Mouse (Mus musculus) stomach, embryonic 15.5 days (tissue): ENCODE data around the gene Syt16. TPM values are rescaled to one million over a fixed set of nuclear protein-coding genes. Genes with fewer than 3 reads are reported as not detected.
A peak's percentile ranks its signal among the peaks of the same experiment; 100 is the strongest.

Source experiments
- ATAC-seq: fragments of 200-750 bp; cut with Nextera tagmentation; 2 replicates; pipeline ENCODE4 v1.8.0; 2017; ENCODE audit warnings: low read depth, moderate number of reproducible peaks, moderate TSS enrichment; ENCODE audit not compliant: insufficient read depth, low FRiP score
- H3K27ac ChIP-seq: fragments of 300-500 bp; sonication (generic); 2 replicates; pipeline ENCODE4 v1.5.1; 2015; ENCODE audit warnings: mild to moderate bottlenecking, inconsistent platforms
- H3K27me3 ChIP-seq: fragments of 300-500 bp; sonication (generic); replicated peaks from 2 replicates; pipeline ENCODE4 v1.6.1; 2015; ENCODE audit warnings: inconsistent platforms
- H3K36me3 ChIP-seq: fragments of 300-500 bp; sonication (generic); 2 replicates; pipeline ENCODE4 v1.6.1; 2015; ENCODE audit warnings: inconsistent platforms
- H3K4me1 ChIP-seq: fragments of 300-500 bp; sonication (generic); 2 replicates; pipeline ENCODE4 v1.6.1; 2015; ENCODE audit warnings: inconsistent platforms
- H3K4me2 ChIP-seq: fragments of 300-500 bp; sonication (generic); 2 replicates; pipeline ENCODE4 v1.6.1; 2015; ENCODE audit warnings: mild to moderate bottlenecking, inconsistent platforms
- H3K4me3 ChIP-seq: fragments of 300-500 bp; sonication (generic); replicated peaks from 2 replicates; pipeline ENCODE4 v1.5.1; 2015; ENCODE audit warnings: inconsistent platforms
- H3K9ac ChIP-seq: fragments of 300-500 bp; sonication (generic); 2 replicates; pipeline ENCODE4 v1.6.1; 2015; ENCODE audit warnings: inconsistent platforms
- H3K9me3 ChIP-seq: fragments of 300-500 bp; sonication (generic); 2 replicates; pipeline ENCODE4 v1.6.1; 2016; ENCODE audit warnings: inconsistent platforms
- WGBS: fragments of 180-500 bp; shearing (Covaris S2); methylation state at CpG from one replicate; pipeline ENCODE4 v1.1.7; 2015; 5-methylcytosine and 5-hydroxymethylcytosine counted together
- polyA plus RNA-seq: library from polyadenylated mRNA; unstranded; fragments of >200 nt; fragmentation: Nextera tagmentation; extraction: Ambion mirVana; gene quantifications from 2 replicates; pipeline ENCODE4 v1.2.1, GENCODE M21; 2015

The Syt16 gene
- polyA plus RNA-seq, 1 experiment from 2014 or later, result 2.4 TPM

DNA sequence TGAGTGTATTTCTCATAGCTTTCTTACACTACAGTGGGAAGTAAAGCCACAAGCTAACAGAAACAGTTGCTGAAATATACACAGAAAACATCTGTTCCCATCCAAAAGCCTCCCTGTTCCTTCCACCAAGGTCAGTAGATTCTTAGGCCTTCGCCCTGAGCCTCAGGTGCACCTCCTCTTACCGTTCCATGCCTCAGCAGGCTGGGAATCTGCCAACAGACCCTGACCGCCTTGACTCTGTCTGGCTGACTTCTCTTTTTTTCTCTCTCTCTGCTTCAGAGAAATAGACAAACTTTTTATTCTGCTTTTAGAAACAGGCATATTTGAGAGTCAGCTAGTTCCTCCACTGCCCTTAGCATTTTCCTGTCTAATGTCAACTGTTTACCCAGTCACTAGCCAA lies 19.3 kb upstream of the Syt16 start:
- ATAC-seq, result no peak

DNA sequence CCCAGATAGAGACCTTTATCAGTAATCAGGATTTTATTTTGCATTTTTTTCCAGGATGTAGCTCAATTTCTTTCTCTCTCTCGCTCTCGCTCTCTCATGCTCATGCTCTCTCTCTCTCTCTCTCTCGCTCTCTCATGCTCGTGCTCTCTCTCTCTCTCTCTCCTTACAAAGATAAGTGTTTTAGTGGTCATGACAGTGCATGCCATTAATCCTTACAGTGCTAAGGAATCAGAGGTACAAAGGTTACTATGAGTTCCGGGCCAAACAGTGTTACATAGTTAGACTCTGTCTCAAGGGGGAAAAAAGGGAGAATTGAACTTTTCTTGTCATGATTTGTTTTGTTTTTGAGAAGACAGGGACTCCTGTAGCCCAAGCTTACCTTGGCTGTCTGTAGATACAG lies 17.8 kb upstream of the Syt16 start:
- ATAC-seq, result no peak
- Histone ChIP-seq H3K4me2 (no peak overlapping the region), H3K27ac (no peak overlapping the region), H3K4me3 (no peak overlapping the region), H3K9ac (no peak overlapping the region), H3K9me3 (no peaks in the 10 kb centered on the region), H3K36me3 (peaks cover 17% of the 10 kb centered on the region; the same call in 1 of the 2 replicates), H3K27me3 (no peaks in the 10 kb centered on the region), H3K4me1 (no peaks in the 10 kb centered on the region)
- WGBS, result 86% methylated on average over 5 of the region's 5 CpGs

More for the DNA sequence above, 19.3 kb upstream of the Syt16 start:
- Histone ChIP-seq H3K9me3 (no peaks in the 10 kb centered on the region), H3K27ac (no peak overlapping the region), H3K4me3 (no peak overlapping the region), H3K9ac (no peak overlapping the region), H3K27me3 (no peaks in the 10 kb centered on the region), H3K4me2 (no peak overlapping the region), H3K36me3 (peaks cover 25% of the 10 kb centered on the region), H3K4me1 (no peaks in the 10 kb centered on the region)
- 91% methylated on average over 3 of the region's 3 CpGs for WGBS

DNA sequence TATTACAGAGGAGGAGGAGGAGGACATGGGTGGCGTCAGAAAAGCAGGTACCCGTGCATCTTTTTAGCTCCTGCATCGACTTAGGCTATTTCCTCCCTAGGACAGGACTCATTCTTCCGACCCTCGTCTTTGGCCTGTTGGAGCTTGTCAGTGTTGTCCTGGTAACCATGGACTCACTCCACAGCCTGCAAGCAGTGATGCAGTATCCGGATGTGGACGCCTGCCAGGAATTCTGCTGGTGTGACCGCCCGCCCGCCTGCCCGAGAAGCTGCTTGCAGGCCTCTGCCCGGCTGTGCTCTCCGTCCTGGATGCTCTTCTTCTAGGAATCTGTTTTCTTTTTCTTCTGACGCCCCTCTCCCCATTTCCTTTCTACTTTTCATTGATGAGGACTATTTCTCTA lies 14.9 kb upstream of the Syt16 start:
- H3K4me3 ChIP-seq, result no peak overlapping the region
- no peaks in the 10 kb centered on the region for H3K27me3 ChIP-seq
- 72% methylated on average over 14 of the region's 14 CpGs for WGBS
- no peaks in the 10 kb centered on the region for H3K4me1 ChIP-seq
- H3K36me3 ChIP-seq, result peaks cover 8% of the 10 kb centered on the region; the same call in 1 of the 2 replicates
- H3K27ac ChIP-seq, result no peak overlapping the region
- no peaks in the 10 kb centered on the region for H3K9me3 ChIP-seq
- H3K4me2 ChIP-seq, result no peak overlapping the region
- peak; percentile 58; the same call in 1 of the 2 replicates for ATAC-seq
- no peak overlapping the region for H3K9ac ChIP-seq

DNA sequence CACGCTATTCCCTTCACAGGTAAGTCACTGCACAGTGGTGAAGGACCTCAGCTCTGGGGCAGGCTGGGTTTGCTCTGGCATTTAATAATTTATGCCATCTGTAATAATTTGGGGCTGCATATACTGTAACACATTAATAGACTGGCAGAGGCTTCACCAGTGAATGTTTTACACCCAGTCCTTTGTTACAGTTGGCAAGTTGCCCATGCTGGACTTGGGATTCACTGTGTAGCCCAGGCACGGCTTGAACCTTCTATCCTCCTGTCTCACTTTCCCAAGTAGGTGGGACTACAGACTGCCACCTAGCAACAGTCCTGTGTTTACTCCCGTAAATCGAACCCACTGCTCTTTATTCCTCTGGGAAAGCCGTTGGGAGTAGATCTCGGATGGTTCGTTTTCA lies 11.2 kb upstream of the Syt16 start:
- no peak overlapping the region for H3K9ac ChIP-seq
- H3K9me3 ChIP-seq, result no peaks in the 10 kb centered on the region
- no peak overlapping the region for H3K27ac ChIP-seq
- 84% methylated on average over 7 of the region's 7 CpGs for WGBS
- no peak overlapping the region for H3K4me3 ChIP-seq
- H3K4me1 ChIP-seq, result no peaks in the 10 kb centered on the region; the same call in 1 of the 2 replicates
- H3K36me3 ChIP-seq, result 0 out of 2 replicates have a peak, but pooled peaks cover 2% of the 10 kb centered on the region
- H3K4me2 ChIP-seq, result no peak overlapping the region
- ATAC-seq, result no peak
- H3K27me3 ChIP-seq, result no peaks in the 10 kb centered on the region

DNA sequence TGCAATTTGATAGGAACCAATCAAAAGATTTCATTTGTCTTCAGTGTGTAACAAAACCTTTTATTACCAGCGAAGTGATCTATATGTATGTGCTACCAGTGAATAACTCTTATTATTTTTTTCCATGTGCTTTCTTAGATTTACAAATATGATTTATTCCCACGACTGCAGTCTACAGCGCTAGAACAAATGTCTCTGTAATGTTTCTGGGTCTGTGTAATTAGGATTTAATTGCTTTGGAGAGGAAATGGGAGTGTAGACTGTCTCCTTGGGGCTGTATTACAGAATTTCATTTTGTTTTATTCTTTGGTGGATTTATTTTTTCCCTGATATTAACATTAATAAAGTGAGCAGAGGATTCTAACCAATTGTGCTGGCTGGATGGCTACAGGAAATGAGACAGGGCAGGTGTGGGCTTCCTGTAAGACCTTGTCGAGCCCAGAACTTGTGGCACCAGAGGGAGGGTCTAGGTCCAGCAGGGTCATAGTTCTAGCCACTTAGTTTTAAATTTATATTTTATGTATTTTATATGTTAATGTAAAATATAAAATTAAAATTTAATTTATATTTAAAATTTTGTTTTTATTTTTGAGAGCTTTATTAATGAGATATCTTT lies 9.0 kb upstream of the Syt16 start:
- Histone ChIP-seq H3K36me3 (no peaks in the 10 kb centered on the region), H3K4me1 (no peaks in the 10 kb centered on the region; the same call in 1 of the 2 replicates), H3K27me3 (no peaks in the 10 kb centered on the region), H3K9me3 (no peaks in the 10 kb centered on the region), H3K9ac (no peak overlapping the region), H3K4me2 (no peak overlapping the region), H3K27ac (no peak overlapping the region), H3K4me3 (no peak overlapping the region)
- 80% methylated on average over 4 of the region's 4 CpGs for WGBS
- no peak for ATAC-seq

DNA sequence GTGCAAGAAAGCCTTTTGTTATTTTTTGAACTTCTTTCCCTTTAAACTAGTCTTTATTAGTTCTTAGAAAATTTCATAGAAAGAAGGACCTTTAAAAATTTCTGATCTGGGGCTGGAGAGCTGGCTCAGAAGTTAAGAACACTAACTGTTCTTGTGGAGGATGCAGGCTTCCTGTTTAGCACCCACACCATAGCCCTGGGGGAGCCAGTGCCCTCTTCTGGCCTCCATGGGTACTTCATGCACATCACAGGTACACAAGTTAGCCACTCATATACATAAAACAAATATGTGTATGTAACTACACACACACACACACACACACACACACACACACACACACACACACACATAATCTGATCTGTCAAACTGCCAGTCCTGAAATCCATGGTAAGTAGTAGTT lies 7.9 kb upstream of the Syt16 start:
- Histone ChIP-seq H3K4me3 (no peak overlapping the region), H3K27ac (no peak overlapping the region)

DNA sequence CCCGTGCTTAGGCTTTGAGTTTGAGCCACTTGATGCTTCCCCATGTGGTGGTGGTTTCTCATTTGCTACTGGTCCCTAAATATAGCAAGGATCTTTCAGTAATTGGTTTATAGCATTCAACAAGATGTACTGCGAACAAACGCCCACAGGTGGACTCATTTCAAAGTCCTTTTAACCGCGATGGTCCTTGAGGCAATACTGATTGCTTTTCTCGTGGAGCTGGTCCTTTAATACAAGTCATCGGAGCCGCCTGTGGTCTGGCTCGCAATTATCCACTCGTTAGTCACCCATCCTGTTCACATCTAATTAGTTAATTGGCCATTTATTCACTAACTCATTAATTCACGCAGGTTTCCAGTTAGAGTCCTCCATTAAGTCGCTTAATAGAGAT lies 560 bp upstream of the Syt16 start:
- no peak for ATAC-seq
- H3K36me3 ChIP-seq, result no peaks in the 10 kb centered on the region
- 59% methylated on average over 12 of the region's 12 CpGs for WGBS
- H3K4me2 ChIP-seq, result peak overlapping the region; percentile 95; the same call in 1 of the 2 replicates
- no peaks in the 10 kb centered on the region for H3K9me3 ChIP-seq
- no peaks in the 10 kb centered on the region for H3K4me1 ChIP-seq
- no peak overlapping the region for H3K9ac ChIP-seq
- peaks cover 21% of the 10 kb centered on the region for H3K27me3 ChIP-seq
- H3K4me3 ChIP-seq, result no peak overlapping the region
- no peak overlapping the region for H3K27ac ChIP-seq

More for the DNA sequence above, 7.9 kb upstream of the Syt16 start:
- Histone ChIP-seq H3K36me3 (no peaks in the 10 kb centered on the region), H3K9ac (no peak overlapping the region), H3K9me3 (no peaks in the 10 kb centered on the region), H3K4me2 (no peak overlapping the region), H3K27me3 (no peaks in the 10 kb centered on the region), H3K4me1 (no peaks in the 10 kb centered on the region; the same call in 1 of the 2 replicates)
- no peak for ATAC-seq

DNA sequence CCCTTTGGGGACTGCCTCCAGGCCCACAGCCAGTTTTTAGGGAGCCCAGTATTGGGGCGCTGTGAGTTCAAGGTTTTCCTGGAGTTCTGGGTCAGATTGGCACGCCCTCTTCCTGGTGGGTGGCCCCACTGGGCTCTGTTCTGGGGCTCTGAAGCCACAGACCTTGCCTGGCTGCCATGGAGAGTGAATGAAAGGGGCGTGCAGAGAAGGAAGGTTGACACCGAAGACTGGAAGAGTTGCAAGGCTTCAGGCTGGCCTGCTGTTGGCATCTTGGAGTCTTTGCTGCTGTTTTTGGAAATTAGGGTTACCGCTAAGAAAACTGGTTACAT lies 631 bp downstream of the Syt16 start:
- H3K4me1 ChIP-seq, result no peaks in the 10 kb centered on the region
- WGBS, result 45% methylated on average over 5 of the region's 5 CpGs
- H3K4me2 ChIP-seq, result peak overlapping the region; percentile 95
- H3K4me3 ChIP-seq, result peak overlapping the region; percentile 54
- H3K9ac ChIP-seq, result no peak overlapping the region
- H3K27me3 ChIP-seq, result peaks cover 21% of the 10 kb centered on the region
- no peaks in the 10 kb centered on the region for H3K9me3 ChIP-seq
- no peak for ATAC-seq
- no peak overlapping the region for H3K27ac ChIP-seq
- H3K36me3 ChIP-seq, result no peaks in the 10 kb centered on the region

DNA sequence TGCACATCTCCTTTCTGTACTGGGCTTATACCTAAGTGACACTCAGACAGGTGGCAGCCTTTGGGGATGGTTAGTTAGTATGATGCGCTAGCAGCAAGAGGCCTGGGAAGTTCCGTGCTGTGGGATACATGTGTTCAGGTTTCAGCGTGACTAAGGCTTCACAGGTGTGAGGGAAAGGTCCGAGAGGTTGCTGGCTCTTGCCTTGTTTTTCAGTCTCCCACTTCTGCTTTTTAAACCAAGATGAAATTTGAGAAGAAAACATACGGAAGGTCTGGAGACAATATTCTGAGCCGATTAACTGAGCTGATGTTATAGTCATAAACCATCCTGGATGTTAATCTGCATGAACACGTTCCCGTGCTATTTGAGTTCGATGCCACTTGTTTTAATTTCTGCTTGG lies 5.0 kb downstream of the Syt16 start:
- Histone ChIP-seq H3K4me2 (no peak overlapping the region), H3K9ac (no peak overlapping the region), H3K27ac (no peak overlapping the region), H3K9me3 (no peaks in the 10 kb centered on the region), H3K36me3 (no peaks in the 10 kb centered on the region), H3K4me3 (no peak overlapping the region), H3K27me3 (peaks cover 8% of the 10 kb centered on the region), H3K4me1 (no peaks in the 10 kb centered on the region)
- ATAC-seq, result no peak
- WGBS, result 87% methylated on average over 9 of the region's 9 CpGs

DNA sequence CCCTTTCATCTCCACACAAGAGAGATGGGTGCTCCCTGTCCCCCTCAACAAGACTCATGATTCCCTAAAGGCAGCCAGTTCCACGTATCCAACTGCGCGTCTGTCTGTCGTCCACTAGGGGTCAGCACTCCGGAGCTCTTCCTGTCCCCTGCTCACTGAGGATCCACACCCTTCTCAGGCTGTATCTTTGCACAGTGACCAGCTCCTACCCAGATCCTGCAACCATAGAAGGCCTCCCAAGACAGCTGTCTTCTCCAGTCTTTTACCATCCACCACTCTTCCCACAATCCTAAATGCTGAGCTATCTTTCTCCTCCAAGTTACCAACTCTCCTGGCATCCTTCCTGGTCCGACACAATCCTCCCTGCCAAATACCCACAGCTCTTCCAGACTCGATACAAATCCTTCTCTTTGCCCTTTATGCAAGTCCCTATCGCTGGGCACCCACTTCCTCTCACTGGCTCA lies 12.0 kb downstream of the Syt16 start:
- Histone ChIP-seq H3K9ac (no peak overlapping the region), H3K4me3 (no peak overlapping the region), H3K4me2 (no peak overlapping the region), H3K27me3 (no peaks in the 10 kb centered on the region), H3K36me3 (no peaks in the 10 kb centered on the region), H3K9me3 (no peaks in the 10 kb centered on the region), H3K4me1 (no peaks in the 10 kb centered on the region), H3K27ac (no peak overlapping the region)
- ATAC-seq, result no peak; the same call in 1 of the 2 replicates
- 25% methylated on average over 8 of the region's 8 CpGs for WGBS

DNA sequence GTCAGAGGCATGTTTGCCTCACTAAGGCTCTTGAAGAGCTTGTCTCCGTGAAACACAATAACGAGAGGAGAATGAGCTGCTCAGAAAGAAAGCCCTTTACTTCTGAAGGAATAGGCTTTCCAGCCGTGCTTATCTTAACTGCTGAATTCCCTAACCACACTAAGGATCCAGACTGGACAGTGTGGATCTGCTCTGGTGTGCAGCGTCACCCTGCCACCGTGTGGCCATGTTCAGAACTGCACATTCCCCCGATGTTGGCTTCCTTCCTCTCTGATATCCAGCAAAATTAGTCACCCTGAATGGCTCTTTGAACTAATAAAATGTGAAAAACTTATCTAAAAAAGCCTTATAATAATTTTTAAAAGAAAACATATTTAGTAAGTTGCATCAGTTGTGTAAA lies 16.3 kb downstream of the Syt16 start:
- peak; percentile 72; the same call in 1 of the 2 replicates for ATAC-seq
- Histone ChIP-seq H3K27ac (no peak overlapping the region), H3K36me3 (no peaks in the 10 kb centered on the region), H3K27me3 (no peaks in the 10 kb centered on the region), H3K4me2 (peak overlapping the region; percentile 35), H3K4me1 (no peaks in the 10 kb centered on the region), H3K9me3 (no peaks in the 10 kb centered on the region), H3K4me3 (no peak overlapping the region), H3K9ac (no peak overlapping the region)
- WGBS, result 1% methylated on average over 6 of the region's 6 CpGs

DNA sequence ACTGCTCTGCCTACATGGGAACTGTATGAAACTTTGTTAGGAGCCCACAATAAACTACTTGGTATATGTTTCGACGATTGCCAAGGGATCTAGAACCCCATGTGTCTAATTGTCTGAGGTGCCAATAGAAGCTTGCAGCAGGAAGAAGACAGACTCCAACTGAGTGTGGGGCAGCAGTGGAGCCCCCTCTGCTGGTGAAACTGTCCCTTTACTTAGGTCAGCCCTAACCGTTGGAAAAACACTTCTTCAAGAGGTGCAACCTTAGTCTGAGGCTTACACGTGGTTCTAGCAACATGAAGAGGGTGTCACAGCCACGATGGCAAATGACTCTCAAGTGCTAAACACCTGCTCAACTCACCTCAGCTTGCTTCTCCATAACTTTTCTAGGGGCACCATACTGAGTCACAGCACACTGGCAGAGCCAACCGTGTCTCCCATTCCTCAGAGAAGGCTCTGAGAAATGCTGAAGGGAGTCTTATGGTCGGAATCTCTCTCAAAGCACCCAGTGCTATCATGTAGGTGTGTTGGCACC lies 17.3 kb downstream of the Syt16 start:
- H3K36me3 ChIP-seq, result no peaks in the 10 kb centered on the region
- 58% methylated on average over 7 of the region's 7 CpGs for WGBS
- H3K27me3 ChIP-seq, result no peaks in the 10 kb centered on the region
- H3K4me3 ChIP-seq, result no peak overlapping the region
- ATAC-seq, result no peak
- no peaks in the 10 kb centered on the region for H3K4me1 ChIP-seq
- H3K4me2 ChIP-seq, result no peak overlapping the region
- no peak overlapping the region for H3K9ac ChIP-seq
- no peak overlapping the region for H3K27ac ChIP-seq
- no peaks in the 10 kb centered on the region for H3K9me3 ChIP-seq
